Mouse (Mus musculus): Measurements from ENCODE around the gene Zfp654. TPM values are rescaled to one million over a fixed set of nuclear protein-coding genes. Genes with fewer than 3 reads are reported as not detected.

Zfp654 gene
- total and polyA plus RNA-seq, 3 experiments, result 6.5 to 22.6 (median 7.1) TPM

DNA sequence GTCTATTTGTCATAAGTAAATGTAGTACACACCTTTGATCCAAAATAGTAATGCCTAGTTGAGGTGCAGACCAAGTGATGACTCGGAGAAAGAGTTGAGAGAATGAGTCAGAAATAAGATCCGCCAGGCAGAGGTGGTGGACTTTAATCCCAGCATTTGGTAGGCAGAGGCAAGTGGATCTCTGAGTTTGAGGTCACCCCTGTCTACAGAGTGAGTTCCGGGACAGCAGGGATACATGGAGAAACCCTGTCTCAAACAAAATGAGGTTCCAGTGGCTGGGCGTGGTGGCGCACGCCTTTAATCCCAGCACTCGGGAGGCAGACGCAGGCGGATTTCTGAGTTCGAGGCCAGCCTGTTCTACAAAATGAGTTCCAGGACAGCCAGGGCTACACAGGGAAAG is 23.9 kb upstream of the Zfp654 start:
- no peak overlapping the region for H3K4me2 ChIP-seq (ENCODE audit: insufficient read depth, low read depth, poor library complexity, severe bottlenecking)
- no peaks in the 10 kb centered on the region for H3K36me3 ChIP-seq (replicated peaks in 1 of 2; ENCODE audit: control insufficient read depth in 1 of 2, insufficient read depth in 1 of 2, low read length in 1 of 2)
- no peak for TF ChIP-seq EP300 (IDR thresholded peaks at IDR 0.05; ENCODE audit: low read length)
- no peak for TF ChIP-seq MAX (IDR thresholded peaks at IDR 0.05; ENCODE audit: low read length)
- TF ChIP-seq MEF2A (IDR thresholded peaks at IDR 0.05; ENCODE audit: borderline replicate concordance, low read depth, low read length), result no peak
- TF ChIP-seq UBTF (IDR thresholded peaks at IDR 0.05; ENCODE audit: low read depth, low read length), result no peak
- H3K4me3 ChIP-seq (replicated peaks in 1 of 3; ENCODE audit: low read depth in 2 of 3, low read length in 2 of 3, poor library complexity in 1 of 3), result no peak overlapping the region
- H3K27ac ChIP-seq (ENCODE audit: insufficient read depth, low read depth), result no peak overlapping the region
- no peaks in the 10 kb centered on the region for H3K9me3 ChIP-seq (replicated peaks; ENCODE audit: low read length)
- peaks cover 3 to 20% of the 10 kb centered on the region in 2 experiments; a peak in 3 of 4 replicates for H3K4me1 ChIP-seq (ENCODE audit: control insufficient read depth in 1 of 2, insufficient read depth in 2 of 2)
- dilution Hi-C loops (cut with MboI; ENCODE audit: extremely low pct_ligation_motif_present, extremely low pct_unique_long_range_greater_than_20kb, low sequenced_read_pairs) (no loop called here), in situ Hi-C loops (cut with MboI; ENCODE audit: low pct_ligation_motif_present, low pct_unique_long_range_greater_than_20kb, low sequenced_read_pairs) (loop anchor here (5.0 kb wide), 1 partner anchor 108 kb away; no protein-coding TSS in a partner anchor)
- no peaks in the 10 kb centered on the region for H3K79me2 ChIP-seq (replicated peaks; ENCODE audit: control insufficient read depth, extremely low read depth, insufficient read depth, poor library complexity, severe bottlenecking)
- no peaks in the 10 kb centered on the region for H3K27me3 ChIP-seq (replicated peaks)
- H3K9ac ChIP-seq (ENCODE audit: insufficient read depth, low read depth), result no peak overlapping the region
- no peak for DNase-seq (ENCODE audit: extremely low read depth)

DNA sequence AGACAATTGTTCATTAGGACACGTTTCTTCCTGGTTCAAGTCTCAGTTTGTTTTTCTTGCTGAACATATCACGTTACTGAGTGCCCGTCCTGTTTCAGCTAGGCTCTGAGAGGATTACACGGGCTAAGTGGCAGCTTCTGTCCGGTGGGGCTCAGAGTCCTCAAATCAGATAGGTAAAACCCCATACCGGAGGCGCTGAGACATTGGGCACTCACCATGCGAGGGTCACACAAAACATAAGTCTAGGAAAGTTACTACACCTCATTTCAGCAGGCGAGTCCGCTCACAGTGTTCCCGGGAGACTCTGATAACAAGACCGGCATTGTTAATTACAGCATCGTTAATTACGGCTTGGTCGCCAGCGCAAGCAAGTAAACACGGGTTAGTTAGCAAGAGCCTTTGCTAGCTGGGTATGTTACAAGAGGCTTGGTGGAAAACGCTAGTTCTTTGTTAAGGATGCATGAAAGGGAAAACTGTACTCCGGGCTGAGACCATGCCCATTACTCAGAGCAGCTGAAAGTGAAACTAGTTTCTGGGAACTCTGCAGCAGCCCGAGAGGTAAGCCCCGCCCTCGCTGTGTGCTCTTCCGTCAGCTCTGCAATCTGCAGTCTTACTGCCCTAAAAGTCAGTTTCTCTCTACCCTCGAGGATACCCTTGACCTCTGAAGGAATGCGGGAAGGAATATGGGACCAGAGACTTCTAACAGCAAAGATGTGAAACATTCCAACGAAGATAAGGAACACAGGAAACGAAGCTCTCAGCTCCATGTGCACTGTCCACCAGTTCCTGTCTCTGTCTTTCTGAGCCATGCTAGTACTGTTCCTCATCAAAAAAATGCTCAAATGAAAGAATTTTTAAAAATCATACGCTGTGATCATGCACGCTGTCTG is 22.2 kb upstream of the Zfp654 start:
- no peaks in the 10 kb centered on the region for H3K36me3 ChIP-seq (replicated peaks in 1 of 2; ENCODE audit: control insufficient read depth in 1 of 2, insufficient read depth in 1 of 2, low read length in 1 of 2)
- TF ChIP-seq ETS1 (conservative IDR thresholded peaks at IDR 0.05; ENCODE audit: low read depth, low read length), result peak; percentile 72; the same call in 1 of the 2 replicates
- no peak for TF ChIP-seq PAX5 (IDR thresholded peaks at IDR 0.05; ENCODE audit: low read length)
- TF ChIP-seq SMC3 (IDR thresholded peaks at IDR 0.05; ENCODE audit: low read depth, low read length), result no peak
- peak; percentile 92 for TF ChIP-seq ZMIZ1 (IDR thresholded peaks at IDR 0.05; ENCODE audit: low read depth, low read length)
- TF ChIP-seq IRF4 (IDR thresholded peaks at IDR 0.05; ENCODE audit: low read depth, low read length), result peak; percentile 87
- peak; percentile 45; the same call in 1 of the 2 replicates for TF ChIP-seq MAFK (IDR thresholded peaks at IDR 0.05; ENCODE audit: insufficient replicate concordance, low read length)
- no peak for TF ChIP-seq ZC3H11A (IDR thresholded peaks at IDR 0.05; ENCODE audit: low read depth, low read length)
- TF ChIP-seq UBTF (IDR thresholded peaks at IDR 0.05; ENCODE audit: low read depth, low read length), result peak; percentile 76; the same call in 1 of the 2 replicates
- no peak; the same call in 1 of the 2 replicates for TF ChIP-seq E2F4 (IDR thresholded peaks at IDR 0.05; ENCODE audit: insufficient replicate concordance, low read depth, low read length)
- TF ChIP-seq MXI1 (IDR thresholded peaks at IDR 0.05; ENCODE audit: low read depth, low read length), result peak; percentile 79; the same call in 1 of the 2 replicates
- no peak; the same call in 1 of the 2 replicates for TF ChIP-seq RAD21 (IDR thresholded peaks at IDR 0.05; ENCODE audit: low read depth, low read length)
- peak; percentile 63 for TF ChIP-seq EP300 (IDR thresholded peaks at IDR 0.05; ENCODE audit: low read length)
- no peak for TF ChIP-seq JUN (IDR thresholded peaks at IDR 0.05; ENCODE audit: insufficient read depth, low read depth, low read length)
- no peak; the same call in none of the 2 replicates for TF ChIP-seq MAX (IDR thresholded peaks at IDR 0.05; ENCODE audit: low read length)
- peak; percentile 88 for TF ChIP-seq POLR2AphosphoS2 (IDR thresholded peaks at IDR 0.05; ENCODE audit: low read depth, low read length)
- peak; percentile 88 for TF ChIP-seq TBP (conservative IDR thresholded peaks at IDR 0.05; ENCODE audit: low read depth, low read length)
- no peak for TF ChIP-seq ZKSCAN1 (IDR thresholded peaks at IDR 0.05; ENCODE audit: borderline replicate concordance, low read depth, low read length)
- peak; percentile 88 for TF ChIP-seq TCF12 (IDR thresholded peaks at IDR 0.05; ENCODE audit: low read depth, low read length)
- TF ChIP-seq CHD2 (IDR thresholded peaks at IDR 0.05; ENCODE audit: low read length), result peak; percentile 59; the same call in 1 of the 2 replicates
- peak; percentile 88 for TF ChIP-seq MAZ (IDR thresholded peaks at IDR 0.05; ENCODE audit: low read depth, low read length)
- no peak for TF ChIP-seq USF1 (IDR thresholded peaks at IDR 0.05; ENCODE audit: low read depth, low read length)
- peak; percentile 97 for TF ChIP-seq SIN3A (IDR thresholded peaks at IDR 0.05; ENCODE audit: low read length)
- TF ChIP-seq KAT2A (IDR thresholded peaks at IDR 0.05; ENCODE audit: insufficient replicate concordance, low read length), result peak; percentile 65; the same call in 1 of the 2 replicates
- peak; percentile 69 for TF ChIP-seq CHD1 (IDR thresholded peaks at IDR 0.05; ENCODE audit: low read depth, low read length)
- TF ChIP-seq RCOR1 (conservative IDR thresholded peaks at IDR 0.05; ENCODE audit: low read depth, low read length), result peak; percentile 82; the same call in 1 of the 2 replicates
- no peak for TF ChIP-seq GABPA (IDR thresholded peaks at IDR 0.05; ENCODE audit: insufficient replicate concordance, low read depth, low read length)
- TF ChIP-seq MYC (IDR thresholded peaks at IDR 0.05; ENCODE audit: low read depth, low read length), result peak; percentile 71

More for the DNA sequence above, 22.2 kb upstream of the Zfp654 start:
- Histone ChIP-seq H3K4me3 (replicated peaks in 1 of 3; ENCODE audit: low read depth in 2 of 3, low read length in 2 of 3, poor library complexity in 1 of 3) (peak overlapping the region; percentile 69 to 99 (median 73)), H3K9me3 (replicated peaks; ENCODE audit: low read length) (no peaks in the 10 kb centered on the region), H3K4me1 (ENCODE audit: control insufficient read depth in 1 of 2, insufficient read depth in 2 of 2) (peaks cover 3 to 25% of the 10 kb centered on the region in 2 experiments; a peak in 3 of 4 replicates), H3K27me3 (replicated peaks) (no peaks in the 10 kb centered on the region), H3K79me2 (replicated peaks; ENCODE audit: control insufficient read depth, extremely low read depth, insufficient read depth, poor library complexity, severe bottlenecking) (no peaks in the 10 kb centered on the region), H3K9ac (ENCODE audit: insufficient read depth, low read depth) (peak overlapping the region; percentile 61), H3K4me2 (ENCODE audit: insufficient read depth, low read depth, poor library complexity, severe bottlenecking) (peak overlapping the region; percentile 35), H3K27ac (ENCODE audit: insufficient read depth, low read depth) (peak overlapping the region; percentile 77)
- in situ Hi-C loops (cut with MboI; ENCODE audit: low pct_ligation_motif_present, low pct_unique_long_range_greater_than_20kb, low sequenced_read_pairs), result no loop called here
- dilution Hi-C loops (cut with MboI; ENCODE audit: extremely low pct_ligation_motif_present, extremely low pct_unique_long_range_greater_than_20kb, low sequenced_read_pairs), result no loop called here
- DNase-seq (ENCODE audit: extremely low read depth), result peak; percentile 93
